Mouse (Mus musculus) erythroblast, embryonic 14.5 days (primary cell): ENCODE results near the gene Zglp1. TPM values are rescaled to one million over a fixed set of nuclear protein-coding genes. Genes with fewer than 3 reads are reported as not detected.
A peak's percentile ranks its signal among the peaks of the same experiment; 100 is the strongest.

Source experiments
- H3K27me3 ChIP-seq: 2 replicates; pipeline ENCODE4 v1.6.1; 2012; ENCODE audit warnings: inconsistent platforms; ENCODE audit not compliant: control insufficient read depth
- H3K36me3 ChIP-seq: 2 replicates; pipeline ENCODE4 v1.6.1; 2012; ENCODE audit warnings: mild to moderate bottlenecking, inconsistent platforms; ENCODE audit not compliant: control insufficient read depth
- H3K4me1 ChIP-seq: 2 replicates; pipeline ENCODE4 v1.6.1; 2012; ENCODE audit warnings: inconsistent platforms; ENCODE audit not compliant: control insufficient read depth
- H3K4me3 ChIP-seq: replicated peaks from 2 replicates; pipeline ENCODE3; 2012; ENCODE audit warnings: moderate library complexity, mild to moderate bottlenecking, inconsistent platforms
- H3K9me3 ChIP-seq: 2 replicates; pipeline ENCODE4 v1.6.1; 2012; ENCODE audit warnings: low read length, inconsistent platforms, mixed read lengths; ENCODE audit not compliant: control insufficient read depth
- GATA1 ChIP-seq: IDR thresholded peaks from 2 replicates; pipeline ENCODE4 v1.6.1; 2012; ENCODE audit warnings: low read length, inconsistent platforms, mixed read lengths
- TAL1 ChIP-seq: IDR thresholded peaks from 3 replicates; pipeline ENCODE4 v1.6.1; 2012; ENCODE audit warnings: low read length, inconsistent platforms, mixed read lengths
- polyA plus RNA-seq: library from polyadenylated mRNA; stranded (reverse); fragments of >175 nt; gene quantifications from 2 replicates; pipeline ENCODE4 v1.2.3, GENCODE M21; 2012

The Zglp1 gene
- polyA plus RNA-seq, 1 experiment = 1.9 TPM

DNA sequence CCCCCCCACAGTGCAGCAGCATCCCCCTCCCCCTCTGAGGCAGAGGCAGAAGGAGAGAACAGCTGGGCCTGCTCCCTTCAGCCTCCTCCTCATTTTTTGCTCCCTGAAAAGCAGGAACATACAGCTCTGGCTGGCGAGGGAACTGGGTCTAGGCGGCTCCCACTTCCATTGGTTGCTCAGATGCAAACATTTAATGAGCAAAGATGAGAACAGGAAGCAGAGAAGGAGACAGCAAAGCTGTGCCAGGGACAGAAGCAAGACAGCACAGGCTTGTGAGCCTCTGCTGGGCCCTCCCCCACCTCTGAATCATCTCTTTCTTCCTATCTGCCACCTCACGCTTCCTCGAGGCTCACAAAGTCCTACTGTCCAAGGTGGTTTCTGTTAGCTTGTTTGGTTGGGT, 25.6 kb downstream of the Zglp1 start:
- peaks cover 15% of the 10 kb centered on the region for H3K9me3 ChIP-seq
- TF ChIP-seq TAL1 (no peak), GATA1 (no peak)
- peaks cover 28% of the 10 kb centered on the region for H3K27me3 ChIP-seq
- H3K4me1 ChIP-seq = peaks cover 56% of the 10 kb centered on the region
- H3K36me3 ChIP-seq = peaks cover 10% of the 10 kb centered on the region
- H3K4me3 ChIP-seq = no peak overlapping the region

DNA sequence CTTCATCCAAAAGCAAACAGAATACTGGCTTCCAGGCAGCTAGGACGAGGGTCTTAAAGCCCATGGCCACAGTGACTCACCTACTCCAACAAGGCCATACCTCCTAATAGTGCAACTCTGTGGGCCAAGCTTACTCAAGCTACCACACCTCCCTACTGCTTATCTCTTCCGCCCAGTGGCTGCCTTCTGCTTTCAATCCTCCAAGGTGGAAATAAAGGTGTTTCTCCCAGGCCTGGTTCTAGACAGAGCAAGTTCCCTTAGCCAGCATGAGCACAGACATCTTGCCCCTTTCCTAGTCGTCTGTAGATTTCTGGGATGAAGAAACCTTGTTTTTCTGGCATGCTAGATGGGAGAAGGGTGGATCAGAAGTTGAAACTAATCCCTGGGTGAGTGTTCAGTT, 27.1 kb downstream of the Zglp1 start:
- Histone ChIP-seq H3K27me3 (peaks cover 43% of the 10 kb centered on the region), H3K4me1 (peaks cover 62% of the 10 kb centered on the region), H3K36me3 (peaks cover 23% of the 10 kb centered on the region), H3K4me3 (no peak overlapping the region), H3K9me3 (peaks cover 25% of the 10 kb centered on the region)
- TF ChIP-seq TAL1 = peak; percentile 34; the same call in 1 of the 3 replicates
- peak; percentile 55 for TF ChIP-seq GATA1

DNA sequence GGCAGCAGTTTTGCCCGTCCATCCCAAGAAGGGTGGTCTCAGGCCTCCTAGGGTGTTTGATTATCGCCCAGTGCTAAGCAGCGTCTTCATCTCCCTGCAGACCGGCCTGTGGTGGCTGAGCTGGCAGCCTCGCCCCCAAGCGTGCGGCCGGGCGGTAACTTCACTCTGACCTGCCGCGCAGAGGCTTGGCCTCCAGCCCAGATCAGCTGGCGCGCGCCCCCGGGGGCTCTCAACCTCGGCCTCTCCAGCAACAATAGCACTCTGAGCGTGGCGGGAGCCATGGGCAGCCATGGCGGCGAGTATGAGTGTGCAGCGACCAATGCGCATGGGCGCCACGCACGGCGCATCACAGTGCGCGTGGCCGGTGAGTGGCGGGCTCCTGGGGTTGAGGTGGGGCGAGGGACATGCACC, 29.4 kb downstream of the Zglp1 start:
- peaks cover 76% of the 10 kb centered on the region for H3K4me1 ChIP-seq
- H3K4me3 ChIP-seq = no peak overlapping the region
- H3K36me3 ChIP-seq = peaks cover 29% of the 10 kb centered on the region
- H3K27me3 ChIP-seq = peaks cover 66% of the 10 kb centered on the region
- peaks cover 27% of the 10 kb centered on the region for H3K9me3 ChIP-seq
- no peak for TF ChIP-seq GATA1
- no peak for TF ChIP-seq TAL1

DNA sequence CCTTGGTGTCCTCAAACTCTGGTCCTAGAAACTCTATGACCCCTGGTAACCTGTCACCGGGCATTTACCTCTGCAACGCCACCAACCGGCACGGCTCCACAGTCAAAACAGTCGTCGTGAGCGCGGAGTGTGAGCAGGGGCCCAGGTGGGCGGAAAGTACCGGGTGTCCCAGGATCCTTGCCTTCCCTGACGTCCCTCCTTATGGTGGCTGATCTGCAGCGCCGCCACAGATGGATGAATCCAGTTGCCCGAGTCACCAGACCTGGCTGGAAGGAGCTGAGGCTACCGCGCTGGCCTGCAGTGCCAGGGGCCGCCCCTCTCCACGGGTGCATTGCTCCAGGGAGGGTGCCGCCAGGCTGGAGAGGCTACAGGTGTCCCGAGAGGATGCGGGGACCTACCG, 30.2 kb downstream of the Zglp1 start:
- Histone ChIP-seq H3K4me1 (peaks cover 85% of the 10 kb centered on the region), H3K27me3 (peaks cover 74% of the 10 kb centered on the region), H3K4me3 (no peak overlapping the region), H3K36me3 (peaks cover 29% of the 10 kb centered on the region), H3K9me3 (peaks cover 27% of the 10 kb centered on the region)
- no peak for TF ChIP-seq GATA1
- no peak for TF ChIP-seq TAL1

DNA sequence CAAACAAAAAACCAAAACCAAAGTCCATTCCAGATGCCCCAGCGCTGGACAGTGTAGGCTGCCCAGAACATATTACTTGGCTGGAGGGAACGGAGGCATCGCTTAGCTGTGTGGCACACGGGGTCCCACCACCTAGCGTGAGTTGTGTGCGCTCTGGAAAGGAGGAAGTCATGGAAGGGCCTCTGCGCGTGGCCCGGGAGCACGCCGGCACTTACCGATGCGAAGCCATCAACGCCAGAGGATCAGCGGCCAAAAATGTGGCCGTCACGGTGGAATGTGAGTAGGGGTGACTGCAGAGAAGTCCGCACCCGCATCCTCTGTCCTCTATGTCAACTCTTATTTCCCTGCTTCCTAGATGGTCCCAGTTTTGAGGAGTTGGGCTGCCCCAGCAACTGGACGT, 30.7 kb downstream of the Zglp1 start:
- H3K4me1 ChIP-seq = peaks cover 85% of the 10 kb centered on the region
- peaks cover 32% of the 10 kb centered on the region for H3K36me3 ChIP-seq
- TF ChIP-seq GATA1 (no peak), TAL1 (no peak)
- peaks cover 78% of the 10 kb centered on the region for H3K27me3 ChIP-seq
- H3K4me3 ChIP-seq = no peak overlapping the region
- peaks cover 27% of the 10 kb centered on the region for H3K9me3 ChIP-seq

DNA sequence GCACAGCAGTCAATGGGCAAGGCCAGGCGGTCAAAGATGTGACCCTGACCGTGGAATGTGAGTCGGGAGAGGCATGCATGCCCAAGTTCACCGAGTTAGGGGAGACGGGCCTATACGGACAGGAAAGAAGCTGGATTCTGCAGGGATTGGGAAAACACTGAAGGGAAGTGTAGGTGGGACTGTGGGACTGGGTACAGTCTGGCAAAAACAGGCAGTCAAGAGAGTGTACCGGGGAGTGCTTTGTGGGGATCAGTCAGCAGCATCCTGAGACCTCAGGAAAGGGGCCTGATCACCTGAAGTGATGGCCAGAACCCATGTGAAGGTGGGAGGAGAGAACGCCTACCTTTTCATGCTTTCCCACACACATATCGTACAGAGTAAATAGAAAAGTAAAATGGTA, 31.3 kb downstream of the Zglp1 start:
- Histone ChIP-seq H3K4me3 (no peak overlapping the region), H3K9me3 (peaks cover 27% of the 10 kb centered on the region), H3K27me3 (peaks cover 78% of the 10 kb centered on the region), H3K4me1 (peaks cover 83% of the 10 kb centered on the region), H3K36me3 (peaks cover 32% of the 10 kb centered on the region)
- TF ChIP-seq GATA1 (no peak), TAL1 (no peak)

DNA sequence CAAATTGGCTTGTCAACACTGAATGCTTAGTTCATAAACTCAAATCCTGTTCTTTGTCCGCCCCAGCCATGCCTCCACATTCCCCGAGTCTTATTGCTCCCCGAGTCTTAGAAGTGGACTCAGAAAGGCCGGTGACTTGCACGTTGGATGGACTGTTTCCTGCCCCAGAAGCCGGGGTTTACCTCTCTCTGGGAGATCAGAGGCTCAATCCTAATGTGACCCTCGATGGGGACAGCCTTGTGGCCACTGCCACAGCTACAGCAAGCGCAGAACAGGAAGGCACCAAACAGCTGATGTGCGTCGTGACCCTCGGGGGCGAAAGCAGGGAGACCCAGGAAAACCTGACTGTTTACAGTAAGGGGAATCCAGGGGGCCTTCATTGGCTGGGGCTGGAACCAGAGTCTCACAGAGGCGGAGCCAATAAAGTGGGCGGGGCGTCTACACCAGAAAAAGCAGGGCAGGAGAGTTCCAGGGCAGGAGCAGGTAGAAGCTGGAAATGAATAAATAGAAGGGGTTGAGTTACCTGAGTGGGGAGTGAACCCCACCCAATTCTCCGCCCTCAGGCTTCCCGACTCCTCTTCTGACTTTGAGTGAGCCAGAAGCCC, 32.3 kb downstream of the Zglp1 start:
- H3K9me3 ChIP-seq = peaks cover 27% of the 10 kb centered on the region
- H3K36me3 ChIP-seq = peaks cover 37% of the 10 kb centered on the region
- H3K4me1 ChIP-seq = peaks cover 79% of the 10 kb centered on the region
- peaks cover 78% of the 10 kb centered on the region for H3K27me3 ChIP-seq
- no peak overlapping the region for H3K4me3 ChIP-seq
- TF ChIP-seq TAL1 (no peak), GATA1 (no peak)

DNA sequence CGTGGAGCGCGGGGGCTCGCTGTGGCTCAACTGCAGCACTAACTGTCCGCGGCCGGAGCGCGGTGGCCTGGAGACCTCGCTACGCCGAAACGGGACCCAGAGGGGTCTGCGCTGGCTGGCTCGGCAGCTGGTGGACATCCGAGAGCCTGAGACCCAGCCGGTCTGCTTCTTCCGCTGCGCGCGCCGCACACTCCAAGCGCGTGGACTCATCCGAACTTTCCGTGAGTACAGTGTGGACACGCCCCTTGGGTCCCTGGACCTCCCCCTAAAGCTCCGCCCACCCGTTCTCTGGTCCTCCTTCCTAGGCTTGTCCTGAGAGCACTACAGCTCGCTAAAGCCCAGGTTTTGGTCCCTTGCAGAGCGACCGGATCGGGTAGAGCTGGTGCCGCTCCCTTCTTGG, 33.8 kb downstream of the Zglp1 start:
- H3K27me3 ChIP-seq = peaks cover 68% of the 10 kb centered on the region
- TF ChIP-seq TAL1 (no peak), GATA1 (no peak)

DNA sequence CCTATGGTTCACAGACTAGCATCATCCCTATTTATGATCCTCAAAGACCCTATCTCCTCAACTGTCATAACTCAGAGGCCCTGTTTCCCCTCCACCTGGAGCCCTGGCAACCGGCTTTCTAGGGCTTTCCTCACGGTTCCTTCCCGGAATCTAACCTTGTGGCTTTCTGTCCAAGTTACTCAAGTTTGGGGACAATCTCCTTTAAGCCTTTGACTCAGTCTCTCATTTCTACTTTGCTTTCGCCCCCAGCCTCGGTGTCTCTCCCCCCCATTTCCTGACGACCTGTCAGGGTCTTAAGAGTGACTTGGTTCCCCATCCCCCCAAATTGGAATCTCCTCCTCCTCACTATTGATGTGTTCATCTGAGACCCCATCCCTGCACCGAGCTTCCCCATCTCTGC, 34.4 kb downstream of the Zglp1 start:
- peaks cover 83% of the 10 kb centered on the region for H3K4me1 ChIP-seq
- H3K4me3 ChIP-seq = peak overlapping the region; percentile 70
- H3K9me3 ChIP-seq = peaks cover 20% of the 10 kb centered on the region
- no peak for TF ChIP-seq TAL1
- TF ChIP-seq GATA1 = no peak
- peaks cover 43% of the 10 kb centered on the region for H3K36me3 ChIP-seq
- peaks cover 61% of the 10 kb centered on the region for H3K27me3 ChIP-seq

More for the DNA sequence above, 33.8 kb downstream of the Zglp1 start:
- Histone ChIP-seq H3K36me3 (peaks cover 38% of the 10 kb centered on the region), H3K9me3 (peaks cover 24% of the 10 kb centered on the region), H3K4me1 (peaks cover 82% of the 10 kb centered on the region), H3K4me3 (peak overlapping the region; percentile 70)

DNA sequence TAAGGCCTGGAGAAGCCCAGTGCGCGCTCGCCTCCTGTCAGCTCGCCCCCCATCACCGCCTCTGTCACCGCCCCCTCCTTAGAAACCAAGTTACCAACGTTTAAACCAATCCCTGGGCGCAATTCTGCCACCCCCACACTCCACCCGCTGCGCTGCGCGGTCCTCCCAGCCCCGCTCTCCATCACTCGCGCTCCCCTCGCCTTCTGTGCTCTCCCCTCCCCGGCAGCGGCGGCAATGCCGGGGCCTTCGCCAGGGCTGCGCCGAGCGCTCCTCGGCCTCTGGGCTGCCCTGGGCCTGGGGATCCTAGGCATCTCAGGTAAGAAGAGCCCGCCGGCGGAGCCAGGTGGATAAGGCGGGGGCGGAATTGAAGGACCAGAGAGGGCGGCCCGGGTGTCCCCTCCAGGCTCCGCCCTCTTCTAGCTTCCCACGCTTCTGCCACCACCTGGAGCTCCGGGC, 35.0 kb downstream of the Zglp1 start, which contains the start of gene Icam5:
Icam5 (plus strand) TSS at position 178 of the 456 bp plus-strand sequence.
- Histone ChIP-seq H3K4me3 (peak within 1 kb of the TSS; percentile 70), H3K4me1 (peaks cover 83% of the 10 kb centered on the region), H3K9me3 (peaks cover 18% of the 10 kb centered on the region), H3K27me3 (peaks cover 56% of the 10 kb centered on the region), H3K36me3 (peaks cover 46% of the 10 kb centered on the region)
- TF ChIP-seq TAL1 (no peak), GATA1 (no peak)
